Mouse (Mus musculus): ENCODE data around the gene Vps54.

- TF ChIP-seq CTCF (IDR thresholded peaks at IDR 0.05; ENCODE audit: low read depth) (no peak), EP300 (IDR thresholded peaks at IDR 0.05; ENCODE audit: low read depth) (no peak)
Observed at GRCm38 (mm10) chr11:21325781-21326180, 86.7 kb downstream of the Vps54 start.

All from heart, postnatal 0 days (tissue).